Mouse (Mus musculus): Measurements from ENCODE around the gene Exoc6b. TPM values are rescaled to one million over a fixed set of nuclear protein-coding genes. Genes with fewer than 3 reads are reported as not detected.

Gene Exoc6b
- polyA plus RNA-seq, 1 experiment from 2014 or later, result 54.3 TPM

DNA sequence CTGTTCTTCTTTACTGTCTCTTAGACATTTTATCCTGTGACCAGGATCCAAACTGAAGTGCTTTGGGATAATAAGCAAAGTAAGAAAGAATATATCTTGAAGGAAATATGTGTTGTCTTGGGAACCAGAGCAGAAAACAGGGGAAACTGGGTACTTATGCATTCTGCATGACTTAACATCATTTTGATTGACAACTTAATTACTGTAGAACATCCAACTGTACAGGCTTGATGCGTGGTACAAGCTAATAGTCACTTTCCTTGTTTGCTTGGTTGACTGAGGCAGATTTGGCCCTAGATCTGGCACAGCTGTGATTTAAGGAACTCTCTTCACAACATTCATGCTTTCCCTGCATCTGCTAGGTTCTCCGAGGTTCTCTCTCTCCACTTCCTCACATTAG, 285.3 kb downstream of the Exoc6b start:
- Histone ChIP-seq H3K36me3 (ENCODE audit: control insufficient read depth, insufficient read depth, low read length) (no peaks in the 10 kb centered on the region), H3K9ac (ENCODE audit: low read depth, low read length) (no peak overlapping the region), H3K4me1 (ENCODE audit: control insufficient read depth, insufficient read depth, low read length) (no peaks in the 10 kb centered on the region), H3K27me3 (ENCODE audit: control insufficient read depth, insufficient read depth, low read depth, low read length) (no peaks in the 10 kb centered on the region), H3K4me3 (ENCODE audit: low read depth, low read length) (no peak overlapping the region), H3K9me3 (replicated peaks; ENCODE audit: control insufficient read depth, low read length, poor library complexity, severe bottlenecking) (no peaks in the 10 kb centered on the region), H3K27ac (ENCODE audit: low read length) (no peak overlapping the region), H3K4me2 (ENCODE audit: low read length) (no peak overlapping the region)
- ATAC-seq, result no peak
- WGBS, result 85% methylated on average over 2 of the region's 2 CpGs

GRCm38 (mm10) chr6:84779987-84780386, 289.3 kb downstream of the Exoc6b start:
- no peaks in the 10 kb centered on the region for H3K4me1 ChIP-seq (ENCODE audit: control insufficient read depth, insufficient read depth, low read length)
- WGBS, result 78% methylated on average over 5 of the region's 5 CpGs
- H3K27ac ChIP-seq (ENCODE audit: low read length), result no peak overlapping the region
- no peak overlapping the region for H3K4me3 ChIP-seq (ENCODE audit: low read depth, low read length)
- no peak overlapping the region for H3K4me2 ChIP-seq (ENCODE audit: low read length)
- H3K9me3 ChIP-seq (replicated peaks; ENCODE audit: control insufficient read depth, low read length, poor library complexity, severe bottlenecking), result no peaks in the 10 kb centered on the region
- no peak overlapping the region for H3K9ac ChIP-seq (ENCODE audit: low read depth, low read length)
- no peak for ATAC-seq
- H3K27me3 ChIP-seq (ENCODE audit: control insufficient read depth, insufficient read depth, low read depth, low read length), result no peaks in the 10 kb centered on the region
- H3K36me3 ChIP-seq (ENCODE audit: control insufficient read depth, insufficient read depth, low read length), result no peaks in the 10 kb centered on the region

- H3K36me3 ChIP-seq (ENCODE audit: control insufficient read depth, insufficient read depth, low read length), result no peaks in the 10 kb centered on the region
- no peak overlapping the region for H3K27ac ChIP-seq (ENCODE audit: low read length)
- no peaks in the 10 kb centered on the region for H3K27me3 ChIP-seq (ENCODE audit: control insufficient read depth, insufficient read depth, low read depth, low read length)
- WGBS, result 76% methylated on average over 5 of the region's 5 CpGs
- no peak for ATAC-seq
- H3K4me3 ChIP-seq (ENCODE audit: low read depth, low read length), result no peak overlapping the region
- no peak overlapping the region for H3K4me2 ChIP-seq (ENCODE audit: low read length)
- no peaks in the 10 kb centered on the region for H3K9me3 ChIP-seq (replicated peaks; ENCODE audit: control insufficient read depth, low read length, poor library complexity, severe bottlenecking)
- H3K9ac ChIP-seq (ENCODE audit: low read depth, low read length), result no peak overlapping the region
- H3K4me1 ChIP-seq (ENCODE audit: control insufficient read depth, insufficient read depth, low read length), result no peaks in the 10 kb centered on the region
Observed at GRCm38 (mm10) chr6:84778970-84779369, 290.3 kb downstream of the Exoc6b start.

DNA sequence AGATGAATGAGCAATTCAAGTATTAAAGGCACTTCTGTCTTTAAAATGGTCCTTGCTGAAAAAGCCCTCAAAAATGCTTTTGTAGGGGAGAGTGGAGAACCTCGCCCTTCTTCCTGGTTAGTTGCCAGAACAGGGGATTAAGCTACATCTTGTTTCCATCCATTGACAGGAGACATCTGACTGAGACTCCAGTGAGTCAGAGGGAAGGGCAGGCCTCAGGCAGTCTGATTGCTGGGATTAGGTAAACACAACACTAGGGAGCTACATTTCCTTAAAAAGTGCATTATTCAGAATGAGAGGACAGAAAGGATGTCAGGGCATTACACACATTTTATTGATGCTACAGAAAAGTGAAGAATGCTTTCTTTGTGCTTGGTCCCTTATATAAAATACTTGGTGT, 293.4 kb downstream of the Exoc6b start:
- Histone ChIP-seq H3K27me3 (ENCODE audit: control insufficient read depth, insufficient read depth, low read depth, low read length) (no peaks in the 10 kb centered on the region), H3K4me3 (ENCODE audit: low read depth, low read length) (no peak overlapping the region), H3K4me1 (ENCODE audit: control insufficient read depth, insufficient read depth, low read length) (0 out of 2 replicates have a peak, but pooled peaks cover 3% of the 10 kb centered on the region), H3K36me3 (ENCODE audit: control insufficient read depth, insufficient read depth, low read length) (no peaks in the 10 kb centered on the region), H3K9ac (ENCODE audit: low read depth, low read length) (no peak overlapping the region), H3K4me2 (ENCODE audit: low read length) (no peak overlapping the region), H3K27ac (ENCODE audit: low read length) (peak overlapping the region; percentile 28; the same call in 1 of the 2 replicates), H3K9me3 (replicated peaks; ENCODE audit: control insufficient read depth, low read length, poor library complexity, severe bottlenecking) (no peaks in the 10 kb centered on the region)
- ATAC-seq, result no peak
- 40% methylated on average over 1 of the region's 1 CpGs for WGBS

GRCm38 (mm10) chr6:84755266-84755665, 314.0 kb downstream of the Exoc6b start:
- Histone ChIP-seq H3K4me1 (ENCODE audit: control insufficient read depth, insufficient read depth, low read length) (no peaks in the 10 kb centered on the region), H3K4me2 (ENCODE audit: low read length) (no peak overlapping the region), H3K36me3 (ENCODE audit: control insufficient read depth, insufficient read depth, low read length) (no peaks in the 10 kb centered on the region), H3K9me3 (replicated peaks; ENCODE audit: control insufficient read depth, low read length, poor library complexity, severe bottlenecking) (no peaks in the 10 kb centered on the region), H3K4me3 (ENCODE audit: low read depth, low read length) (no peak overlapping the region), H3K27ac (ENCODE audit: low read length) (no peak overlapping the region), H3K9ac (ENCODE audit: low read depth, low read length) (no peak overlapping the region), H3K27me3 (ENCODE audit: control insufficient read depth, insufficient read depth, low read depth, low read length) (no peaks in the 10 kb centered on the region)
- 17% methylated on average over 3 of the region's 3 CpGs for WGBS
- no peak for ATAC-seq

DNA sequence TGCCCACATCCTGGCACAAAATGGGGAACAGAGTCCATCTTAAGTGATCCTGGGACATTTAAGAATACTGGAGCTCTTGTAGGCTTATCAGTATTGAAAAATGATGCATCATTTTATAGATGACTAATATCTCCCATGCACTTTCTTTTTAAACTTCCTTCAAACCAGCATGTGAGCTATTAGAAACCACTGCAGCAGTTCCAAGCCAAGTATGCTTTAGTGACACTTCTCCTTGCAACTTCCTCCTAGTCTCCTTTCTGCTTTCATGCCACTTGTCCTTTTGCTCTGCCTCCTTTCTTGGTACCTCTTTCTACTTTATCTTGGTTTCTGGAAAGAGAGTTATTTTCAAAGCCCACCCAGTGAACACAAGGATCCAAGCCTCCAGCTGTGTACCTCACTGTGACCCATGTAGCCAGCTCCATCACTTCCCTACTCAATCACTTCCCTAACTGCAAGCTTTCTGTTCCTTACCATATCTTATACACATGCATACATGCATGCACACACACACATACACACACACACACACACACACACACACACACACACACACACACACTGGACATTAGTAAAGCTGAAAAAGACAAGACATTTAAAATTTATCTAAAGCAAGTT, 316.4 kb downstream of the Exoc6b start:
- Histone ChIP-seq H3K27ac (ENCODE audit: low read length) (no peak overlapping the region), H3K9ac (ENCODE audit: low read depth, low read length) (no peak overlapping the region), H3K36me3 (ENCODE audit: control insufficient read depth, insufficient read depth, low read length) (no peaks in the 10 kb centered on the region), H3K27me3 (ENCODE audit: control insufficient read depth, insufficient read depth, low read depth, low read length) (no peaks in the 10 kb centered on the region), H3K4me2 (ENCODE audit: low read length) (no peak overlapping the region), H3K4me3 (ENCODE audit: low read depth, low read length) (no peak overlapping the region), H3K9me3 (replicated peaks; ENCODE audit: control insufficient read depth, low read length, poor library complexity, severe bottlenecking) (no peaks in the 10 kb centered on the region), H3K4me1 (ENCODE audit: control insufficient read depth, insufficient read depth, low read length) (no peaks in the 10 kb centered on the region)
- no peak for ATAC-seq

DNA sequence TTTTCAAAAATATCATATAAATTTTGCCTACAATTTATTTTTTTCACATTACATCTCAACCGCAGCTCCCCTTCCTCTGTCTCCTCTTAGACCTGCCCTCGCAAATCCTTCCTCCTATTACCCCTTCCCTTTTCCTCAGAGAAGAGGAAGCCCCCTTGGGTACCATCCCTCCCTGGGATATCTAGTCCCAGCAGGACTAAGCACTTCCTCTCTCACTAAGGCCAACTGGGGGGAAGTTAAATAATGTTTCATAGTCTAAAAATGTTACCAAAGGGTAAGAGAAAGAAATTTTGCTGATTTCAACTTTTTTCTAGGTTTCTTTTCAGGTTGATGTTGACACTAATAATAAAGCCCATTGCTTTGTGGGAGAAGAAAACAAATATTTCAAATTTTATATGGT, 317.9 kb downstream of the Exoc6b start:
- Histone ChIP-seq H3K27ac (ENCODE audit: low read length) (no peak overlapping the region), H3K4me3 (ENCODE audit: low read depth, low read length) (no peak overlapping the region), H3K4me1 (ENCODE audit: control insufficient read depth, insufficient read depth, low read length) (peaks cover 12% of the 10 kb centered on the region), H3K27me3 (ENCODE audit: control insufficient read depth, insufficient read depth, low read depth, low read length) (no peaks in the 10 kb centered on the region), H3K4me2 (ENCODE audit: low read length) (no peak overlapping the region), H3K36me3 (ENCODE audit: control insufficient read depth, insufficient read depth, low read length) (no peaks in the 10 kb centered on the region), H3K9ac (ENCODE audit: low read depth, low read length) (no peak overlapping the region), H3K9me3 (replicated peaks; ENCODE audit: control insufficient read depth, low read length, poor library complexity, severe bottlenecking) (no peaks in the 10 kb centered on the region)
- 86% methylated on average over 2 of the region's 2 CpGs for WGBS
- ATAC-seq, result no peak

GRCm38 (mm10) chr6:84746847-84747395, 322.4 kb downstream of the Exoc6b start:
- 30% methylated on average over 10 of the region's 10 CpGs for WGBS
- no peaks in the 10 kb centered on the region for H3K9me3 ChIP-seq (replicated peaks; ENCODE audit: control insufficient read depth, low read length, poor library complexity, severe bottlenecking)
- peak overlapping the region; percentile 5; the same call in 1 of the 2 replicates for H3K27ac ChIP-seq (ENCODE audit: low read length)
- H3K4me1 ChIP-seq (ENCODE audit: control insufficient read depth, insufficient read depth, low read length), result peaks cover 12% of the 10 kb centered on the region
- no peak overlapping the region for H3K9ac ChIP-seq (ENCODE audit: low read depth, low read length)
- H3K27me3 ChIP-seq (ENCODE audit: control insufficient read depth, insufficient read depth, low read depth, low read length), result no peaks in the 10 kb centered on the region
- H3K36me3 ChIP-seq (ENCODE audit: control insufficient read depth, insufficient read depth, low read length), result no peaks in the 10 kb centered on the region
- H3K4me3 ChIP-seq (ENCODE audit: low read depth, low read length), result no peak overlapping the region
- no peak overlapping the region for H3K4me2 ChIP-seq (ENCODE audit: low read length)
- ATAC-seq, result peak; percentile 76

- Histone ChIP-seq H3K9ac (ENCODE audit: low read depth, low read length) (no peak overlapping the region), H3K9me3 (replicated peaks; ENCODE audit: control insufficient read depth, low read length, poor library complexity, severe bottlenecking) (no peaks in the 10 kb centered on the region), H3K4me2 (ENCODE audit: low read length) (no peak overlapping the region), H3K4me1 (ENCODE audit: control insufficient read depth, insufficient read depth, low read length) (peaks cover 12% of the 10 kb centered on the region), H3K4me3 (ENCODE audit: low read depth, low read length) (no peak overlapping the region), H3K27me3 (ENCODE audit: control insufficient read depth, insufficient read depth, low read depth, low read length) (no peaks in the 10 kb centered on the region), H3K27ac (ENCODE audit: low read length) (no peak overlapping the region; the same call in 1 of the 2 replicates), H3K36me3 (ENCODE audit: control insufficient read depth, insufficient read depth, low read length) (no peaks in the 10 kb centered on the region)
- ATAC-seq, result peak; percentile 70
- WGBS, result 35% methylated on average over 5 of the region's 5 CpGs
Observed at GRCm38 (mm10) chr6:84746193-84746846, 323.0 kb downstream of the Exoc6b start.
